Mouse (Mus musculus): ENCODE data around the gene Myog.

- TF ChIP-seq MYOD1 (IDR thresholded peaks at IDR 0.05; ENCODE audit: control insufficient read depth, insufficient read length, low read depth) (no peak), CTCF (IDR thresholded peaks at IDR 0.05; ENCODE audit: control insufficient read depth, insufficient read depth, insufficient read length) (no peak), MAX (IDR thresholded peaks at IDR 0.05) (no peak), FOSL1 (IDR thresholded peaks at IDR 0.05; ENCODE audit: insufficient read depth, low read length, poor library complexity, severe bottlenecking) (no peak), USF1 (IDR thresholded peaks at IDR 0.05; ENCODE audit: low read depth) (no peak), MYOG (IDR thresholded peaks at IDR 0.05; ENCODE audit: control insufficient read depth, extremely low read depth, insufficient read length) (no peak)
Observed at GRCm38 (mm10) chr1:134265797-134266196, 24.0 kb upstream of the Myog start.
